Mouse (Mus musculus) v-Abl transformed pro-B cells (cell line): ENCODE results near the gene Trim12c.
"Not testable (repeated sequence)": the region's sequence is repeated elsewhere in the genome, so short reads cannot be mapped to it uniquely, and the experiment has no call there.

Source experiments
- in situ Hi-C, 2 experiments: fragments of 400-800 bp; cut with MboI; formaldehyde crosslinking; loops; one replicate each; pipeline ENCODE4 v1.15.1; 2025; ENCODE audit not compliant: unreplicated experiment in 2 of 2

Trim12c gene

DNA sequence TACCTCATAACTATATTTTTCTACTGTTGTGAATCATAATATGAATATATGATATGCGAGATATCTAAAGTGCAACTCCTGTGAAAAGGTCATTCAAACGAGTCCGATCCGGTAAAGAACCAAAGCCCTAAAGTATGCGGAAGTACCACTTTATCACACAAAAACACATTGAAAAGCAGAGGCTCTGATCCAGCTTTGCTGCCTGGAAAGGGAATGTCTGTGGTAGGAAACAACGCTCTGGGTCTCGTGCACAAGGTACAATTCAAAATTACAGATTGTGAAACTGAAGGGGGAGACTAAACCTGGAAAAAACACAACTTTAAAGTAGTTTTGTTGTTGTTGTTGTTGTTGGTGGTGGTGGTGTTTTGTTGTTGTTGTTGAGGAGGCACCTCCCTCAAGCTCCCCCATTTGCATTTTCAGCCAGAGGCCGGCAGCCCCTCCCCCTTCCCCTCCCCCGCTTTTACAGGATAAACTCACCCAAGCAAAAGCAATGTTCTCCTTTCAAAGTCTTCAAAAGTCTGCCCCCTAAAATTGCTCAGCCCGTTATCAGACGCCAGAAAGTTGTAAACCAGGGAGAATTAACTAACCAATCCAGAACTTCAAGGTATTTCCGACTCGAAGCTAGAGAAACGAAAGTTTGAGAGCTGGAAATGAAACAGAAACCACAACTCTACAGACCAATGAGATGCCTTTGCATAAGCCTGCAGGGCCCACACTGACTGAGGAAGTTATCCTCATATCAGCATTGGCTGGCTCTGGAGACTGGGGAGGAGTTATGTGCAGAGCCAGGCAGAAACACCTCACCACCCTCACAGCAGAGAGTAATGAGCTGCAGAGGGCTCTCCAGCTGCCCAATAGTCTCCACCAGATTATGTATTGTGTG lies at the start of gene Trim12c:
Gene Trim12c, minus strand, starts transcription at position 646 of the 883 bp plus-strand sequence.
- in situ Hi-C loops, result loop anchor here (5.0 kb wide), 2 partner anchors 36 to 41 kb away; partner anchors contain the start of gene Trim12a (in 1 of the 2)

DNA sequence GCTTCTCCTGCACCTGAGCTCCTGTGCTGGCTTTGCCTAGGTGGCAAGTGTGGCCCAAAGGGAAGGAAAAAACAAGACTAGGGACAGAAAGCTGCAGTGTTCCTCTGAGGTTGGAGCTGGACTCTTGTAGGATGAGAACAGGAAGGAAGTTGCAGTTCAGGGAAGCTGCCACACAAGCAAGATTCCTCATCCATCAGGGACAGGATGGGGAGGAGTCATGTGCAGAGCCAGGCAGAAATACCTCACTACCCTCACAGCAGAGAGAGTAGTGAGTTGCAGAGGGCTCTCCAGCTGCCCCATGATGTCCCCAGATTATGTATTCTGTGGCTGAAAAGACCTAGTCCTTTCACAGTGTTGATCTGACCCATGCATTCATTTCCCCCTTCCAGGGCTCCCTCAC lies 48.0 kb upstream of the Trim12c start:
- in situ Hi-C loops, result no loop called here

DNA sequence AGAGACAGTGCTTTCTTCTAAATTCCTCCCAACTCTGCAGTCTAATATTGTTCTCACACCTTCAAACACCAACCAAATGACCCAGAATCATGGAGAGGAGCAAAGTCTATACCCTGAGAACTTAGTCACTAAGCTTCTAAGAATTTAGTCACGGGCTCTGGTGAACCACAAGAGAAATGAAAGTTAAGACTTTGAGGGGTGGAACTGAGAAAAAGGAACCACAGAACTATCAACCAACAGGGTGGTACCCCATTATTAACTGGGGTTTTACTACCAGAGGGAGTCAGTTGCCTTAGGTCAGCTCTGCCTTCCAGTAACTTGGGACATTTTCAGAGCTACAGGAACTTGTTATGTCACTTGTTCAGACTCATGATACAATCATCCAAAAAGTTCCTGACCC lies 47.5 kb upstream of the Trim12c start, which contains the start of gene Trim30c:
Gene Trim30c, minus strand, starts transcription at position 140 of the 400 bp plus-strand sequence.
- in situ Hi-C loops, result no loop called here

- in situ Hi-C loops, result no loop called here
Observed at GRCm38 (mm10) chr7:104398492-104398891, 45.3 kb upstream of the Trim12c start.

DNA sequence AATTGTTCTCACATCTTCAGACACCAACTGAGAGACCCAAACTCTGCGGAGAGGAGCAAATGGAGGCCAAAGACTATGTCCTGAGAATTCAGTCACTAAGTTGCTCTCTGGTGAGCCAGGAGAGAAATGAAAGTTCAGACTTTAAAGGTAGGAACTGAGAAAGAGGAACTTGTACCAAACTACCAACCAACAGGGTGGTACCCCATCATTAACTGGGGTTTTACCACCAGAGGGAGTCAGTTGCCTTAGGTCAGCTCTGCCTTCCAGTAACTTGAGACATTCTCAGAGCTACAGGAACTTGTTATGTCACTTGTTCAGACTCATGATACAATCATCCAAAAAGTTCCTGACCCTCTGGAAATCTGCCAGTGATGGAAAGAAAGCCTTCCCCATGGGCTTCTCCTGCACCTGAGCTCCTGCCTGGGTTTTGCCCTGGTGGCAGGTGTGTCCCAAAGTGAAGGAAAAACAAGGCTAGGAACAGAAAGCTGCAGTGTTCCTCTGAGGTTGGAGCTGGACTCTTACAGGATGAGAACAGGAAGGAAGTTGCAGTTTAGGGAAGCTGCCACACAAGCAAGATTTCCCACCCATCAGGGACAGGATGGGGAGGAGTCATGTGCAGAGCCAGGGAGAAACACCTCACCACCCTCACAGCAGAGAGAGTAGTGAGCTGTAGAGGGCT lies 16.7 kb upstream of the Trim12c start, which contains the start of gene Trim30b:
Gene Trim30b, minus strand, starts transcription at position 149 of the 679 bp plus-strand sequence.
- in situ Hi-C loops, result loop anchor here (5.0 kb wide), 2 partner anchors 232 to 237 kb away; partner anchors contain the start of gene Olfr655 (in 1 of the 2)

GRCm38 (mm10) chr7:104366339-104366738 lies 13.2 kb upstream of the Trim12c start:
- in situ Hi-C loops, result no loop called here

- in situ Hi-C loops, result loop anchor here (5.0 kb wide), 2 partner anchors 36 to 41 kb away; partner anchors contain the start of gene Trim12a (in 1 of the 2)
Observed at GRCm38 (mm10) chr7:104353600-104353967, 422 bp upstream of the Trim12c start.

DNA sequence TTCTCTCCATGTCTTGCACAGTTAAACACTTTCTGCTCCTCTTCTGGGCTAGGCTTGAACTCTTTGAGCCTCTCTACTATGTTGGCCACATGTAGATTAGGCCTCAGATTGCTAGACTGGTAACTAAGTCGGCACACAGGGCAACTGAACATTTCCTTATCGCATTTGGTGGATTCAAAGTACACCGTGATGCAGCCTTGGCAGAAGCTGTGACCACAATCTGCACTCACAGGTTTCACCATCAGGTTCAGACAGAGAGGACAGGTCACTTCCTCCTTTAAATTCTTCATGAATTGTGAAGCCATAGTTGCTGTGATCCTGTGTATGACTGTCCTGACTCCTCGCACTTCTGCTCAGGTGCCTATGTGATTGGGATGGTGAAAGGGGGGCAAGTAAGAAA lies 5.1 kb downstream of the Trim12c start:
- in situ Hi-C loops, result not testable (repeated sequence)

- in situ Hi-C loops, result not testable (repeated sequence)
Observed at GRCm38 (mm10) chr7:104340744-104341143, 12.4 kb downstream of the Trim12c start.

DNA sequence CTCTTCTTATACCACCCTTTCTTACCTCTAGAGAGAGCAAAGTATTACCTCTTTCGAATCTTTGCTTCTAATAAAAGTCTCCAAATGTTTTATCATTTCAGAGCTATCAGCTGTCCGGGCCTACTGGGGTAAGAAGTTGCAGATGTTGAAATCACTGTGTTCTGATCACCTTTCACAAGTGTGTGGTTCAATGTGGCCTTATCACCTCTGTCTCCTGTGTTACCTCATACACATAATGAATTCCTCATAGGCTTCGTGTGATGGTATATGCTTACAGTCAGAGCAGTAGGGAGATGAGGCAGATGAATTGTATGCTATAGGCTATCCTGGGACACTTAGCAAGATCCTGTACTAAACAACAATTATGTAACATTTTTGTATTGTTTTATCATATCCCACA lies 17.6 kb downstream of the Trim12c start:
- in situ Hi-C loops, result not testable (repeated sequence)

GRCm38 (mm10) chr7:104329171-104329570 lies 24.0 kb downstream of the Trim12c start, which contains the start of gene Trim34b:
Gene Trim34b, plus strand, starts transcription at chr7:104329471.
- in situ Hi-C loops, result not testable (repeated sequence)

GRCm38 (mm10) chr7:104322028-104322427 lies 31.1 kb downstream of the Trim12c start:
- in situ Hi-C loops, result no loop called here

DNA sequence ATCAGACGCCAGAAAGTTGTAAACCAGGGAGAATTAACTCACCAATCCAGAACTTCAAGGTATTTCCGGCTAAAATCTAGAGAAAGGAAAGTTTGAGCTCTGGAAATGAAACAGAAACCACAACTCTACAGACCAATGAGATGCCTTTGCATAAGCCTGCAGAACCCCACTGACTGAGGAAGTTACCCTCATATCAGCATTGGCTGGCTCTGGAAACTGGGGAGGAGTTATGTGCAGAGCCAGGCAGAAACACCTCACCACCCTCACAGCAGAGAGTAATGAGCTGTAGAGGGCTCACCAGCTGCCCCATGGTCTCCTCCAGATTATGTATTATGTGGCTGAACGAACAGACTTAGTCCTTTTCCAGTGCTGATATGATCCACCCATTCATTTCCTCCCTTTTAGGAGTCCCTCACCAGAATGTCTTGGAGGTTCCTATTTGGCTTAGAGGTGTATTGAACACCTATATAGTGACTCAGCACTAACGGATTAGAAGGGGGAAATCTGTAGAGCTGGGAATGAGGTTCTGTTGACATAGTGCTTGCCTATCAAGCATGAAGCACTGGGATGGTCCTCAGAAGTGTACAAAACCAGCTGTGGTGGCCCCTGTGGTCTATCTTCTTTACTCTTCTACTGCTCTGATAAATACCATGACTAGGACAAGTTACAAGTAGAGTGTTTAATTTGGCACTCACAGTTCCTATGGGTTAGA lies 37.6 kb downstream of the Trim12c start, which contains the start of gene Trim12a:
Gene Trim12a, minus strand, starts transcription at position 98 of the 712 bp plus-strand sequence.
- in situ Hi-C loops, result loop anchor here in 1 of 2 experiments (5.0 kb wide), 1 partner anchor 37 kb away; the partner anchor contains the start of gene Trim12c

GRCm38 (mm10) chr7:104314796-104315353 lies 38.3 kb downstream of the Trim12c start:
- in situ Hi-C loops, result loop anchor here (5.0 kb wide), 1 partner anchor 37 kb away; the partner anchor contains the start of gene Trim12c (in 2 of the 2)

- in situ Hi-C loops, result no loop called here
Observed at GRCm38 (mm10) chr7:104291638-104292400, 61.3 kb downstream of the Trim12c start.

DNA sequence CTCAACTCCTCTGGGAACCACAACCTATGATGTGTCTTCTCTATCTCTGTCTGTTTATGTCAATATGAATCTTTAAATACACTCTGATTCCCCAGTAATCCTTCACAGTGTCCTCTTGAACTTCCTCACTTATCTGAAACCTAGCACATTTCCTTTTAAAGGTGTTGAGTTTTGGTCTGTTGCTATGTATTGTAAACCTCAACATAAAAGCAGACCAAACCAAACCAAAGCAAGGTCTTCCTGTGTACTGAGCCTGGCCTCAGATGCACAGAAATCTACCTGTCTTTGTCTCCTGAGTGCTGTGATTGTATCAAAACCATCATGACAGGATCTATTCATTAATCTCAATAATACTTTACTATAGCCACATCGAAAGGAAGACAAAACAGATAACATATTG lies 62.5 kb downstream of the Trim12c start:
- in situ Hi-C loops, result no loop called here
